Mouse (Mus musculus): ENCODE results near the gene Renbp.

The Renbp gene

DNA sequence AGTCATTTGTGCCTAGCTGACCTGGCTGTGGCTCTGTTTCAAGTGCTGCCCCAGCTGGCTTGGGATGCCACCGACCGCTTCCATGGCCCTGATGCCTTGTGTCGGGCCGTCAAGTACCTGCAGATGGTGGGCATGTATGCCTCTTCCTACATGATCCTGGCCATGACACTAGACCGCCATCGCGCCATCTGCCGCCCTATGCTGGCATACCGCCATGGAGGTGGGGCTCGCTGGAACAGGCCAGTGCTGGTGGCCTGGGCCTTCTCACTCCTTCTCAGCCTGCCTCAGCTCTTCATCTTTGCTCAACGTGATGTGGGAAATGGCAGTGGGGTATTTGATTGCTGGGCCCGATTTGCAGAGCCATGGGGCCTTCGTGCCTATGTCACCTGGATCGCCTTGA, 37.8 kb downstream of the Renbp start:
- ChIA-PET POLR2A (interaction anchor here in 2 of 4 experiments (0.7 to 1.4 kb wide), 6 partner anchors 9 to 99 kb away, joined by 3 to 5 read pairs (median 4); partner anchors contain the start of genes Arhgap4 (in 1 of the 2) and Naa10 (in 1 of the 2)), CTCF (interaction anchor here in 2 of 4 experiments (1.0 to 1.7 kb wide), 4 partner anchors 93 to 238 kb away, joined by 3 to 4 read pairs (median 4); no protein-coding TSS in a partner anchor)

DNA sequence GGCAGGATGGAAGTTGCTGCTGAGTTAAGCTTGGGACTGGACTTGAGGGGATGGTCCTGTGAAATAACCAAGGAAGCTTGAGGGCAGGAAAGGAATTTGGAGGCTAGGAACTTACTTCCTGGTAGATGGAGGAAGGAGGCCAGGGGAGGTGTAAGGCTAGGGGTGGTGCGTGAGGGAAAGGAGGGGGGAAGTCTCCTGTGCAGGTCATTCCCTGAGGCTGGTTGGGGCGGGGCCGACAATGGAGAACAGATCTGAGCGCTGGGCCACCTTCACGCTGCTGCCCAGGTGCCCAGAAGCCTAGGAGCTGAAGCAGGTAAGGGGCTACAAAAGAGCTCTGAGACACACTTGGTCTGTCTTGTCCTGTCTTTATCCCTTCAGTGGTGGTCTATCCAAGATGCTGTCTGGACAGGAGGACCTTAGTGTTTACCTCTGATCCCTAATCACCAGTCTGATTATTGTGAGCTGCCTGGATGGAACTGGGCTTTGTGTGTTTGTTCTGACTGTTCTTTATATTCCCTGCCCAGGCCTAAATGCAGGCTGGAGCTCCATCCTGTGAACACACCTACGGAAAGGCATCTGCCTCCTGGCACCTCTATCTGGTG, 39.0 kb downstream of the Renbp start, which contains the start of gene Avpr2:
Gene Avpr2, plus strand, starts transcription at position 552 of the 602 bp plus-strand sequence.
- ChIA-PET POLR2A (interaction anchor here in 3 of 4 experiments (0.7 to 1.9 kb wide), 10 partner anchors 8 to 97 kb away, joined by 3 to 9 read pairs (median 4); partner anchors contain the start of genes Arhgap4 (in 1 of the 3), Naa10 (in 1 of the 3) and Renbp (in 1 of the 3)), CTCF (interaction anchor here in 2 of 4 experiments (1.0 to 1.5 kb wide), 3 partner anchors 96 to 237 kb away, joined by 3 to 4 read pairs (median 3); no protein-coding TSS in a partner anchor)

- POLR2A ChIA-PET = interaction anchor here in 2 of 4 experiments (0.6 to 0.9 kb wide), 4 partner anchors 10 to 350 kb away, joined by 3 to 4 read pairs (median 3); no protein-coding TSS in a partner anchor
- CTCF ChIA-PET = interaction anchor here in 1 of 4 experiments (1.4 kb wide), 1 partner anchor 13 kb away, joined by 3 read pairs; no protein-coding TSS in a partner anchor
Observed at GRCm38 (mm10) chrX:73881463-73881862, 49.2 kb downstream of the Renbp start.

- CTCF ChIA-PET = interaction anchor here in 1 of 4 experiments (1.1 to 1.4 kb wide), 2 partner anchors 14 to 82 kb away, joined by 3 read pairs; no protein-coding TSS in a partner anchor
Observed at GRCm38 (mm10) chrX:73881036-73881427, 49.6 kb downstream of the Renbp start.

GRCm38 (mm10) chrX:73880194-73881035, 50.2 kb downstream of the Renbp start:
- ChIA-PET POLR2A (interaction anchor here in 1 of 4 experiments (0.6 to 1.2 kb wide), 5 partner anchors 12 to 368 kb away, joined by 3 to 5 read pairs (median 3); partner anchors contain the start of gene Srpk3), CTCF (interaction anchor here in 1 of 4 experiments (1.1 to 1.4 kb wide), 2 partner anchors 14 to 82 kb away, joined by 3 read pairs; no protein-coding TSS in a partner anchor)

More at GRCm38 (mm10) chrX:73881036-73881427, 49.6 kb downstream of the Renbp start:
- POLR2A ChIA-PET = interaction anchor here in 2 of 4 experiments (0.6 to 1.2 kb wide), 3 partner anchors 11 to 349 kb away, joined by 3 to 5 read pairs (median 3); no protein-coding TSS in a partner anchor

- ChIA-PET CTCF (no interaction called here), POLR2A (interaction anchor here in 1 of 4 experiments (0.6 kb wide), 1 partner anchor 39 kb away, joined by 4 read pairs; no protein-coding TSS in a partner anchor)
Observed at GRCm38 (mm10) chrX:73877014-73877413, 53.6 kb downstream of the Renbp start.

DNA sequence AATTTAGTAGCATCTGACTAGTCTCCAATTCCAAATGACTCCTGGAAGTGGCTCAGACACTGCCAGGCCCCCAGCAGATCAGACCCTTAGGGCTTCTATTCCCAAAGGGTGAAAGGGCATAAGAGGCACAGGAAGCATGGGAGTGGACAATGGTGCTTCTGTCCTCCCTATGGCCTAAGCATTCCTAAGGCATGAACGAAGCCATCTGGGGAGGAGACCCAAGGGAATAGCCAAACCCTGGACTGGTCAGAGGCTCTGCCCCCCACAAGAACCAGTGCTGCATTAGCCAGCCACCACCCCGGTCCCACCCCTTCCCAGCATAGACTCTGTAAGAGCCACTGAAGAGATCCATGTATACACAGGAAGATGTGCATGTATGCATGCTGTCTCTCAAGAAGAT, 54.8 kb downstream of the Renbp start:
- ChIA-PET POLR2A (no interaction called here), CTCF (no interaction called here)
